Mouse (Mus musculus) G1E (cell line): ENCODE measurements around the gene Snrpd3.

ENCODE experiments used
- CTCF ChIP-seq: IDR thresholded peaks from 2 replicates; pipeline ENCODE4 v1.5.1; 2012; ENCODE audit warnings: low read depth, low read length, inconsistent platforms, mixed read lengths
- GATA1 ChIP-seq: IDR thresholded peaks from 2 replicates; pipeline ENCODE4 v1.6.1; 2012; ENCODE audit warnings: borderline replicate concordance, low read length, inconsistent platforms, mixed read lengths
- GATA2 ChIP-seq: IDR thresholded peaks from 2 replicates; pipeline ENCODE4 v1.6.1; 2012; ENCODE audit warnings: low read depth, low read length, inconsistent platforms, borderline replicate concordance
- POLR2AphosphoS5 ChIP-seq: IDR thresholded peaks from 2 replicates; pipeline ENCODE4 v1.6.1; 2012; ENCODE audit warnings: low read depth, low read length, inconsistent platforms; ENCODE audit not compliant: insufficient replicate concordance
- TAL1 ChIP-seq: conservative IDR thresholded peaks from 2 replicates; pipeline ENCODE4 v1.6.1; 2012; ENCODE audit warnings: low read depth, low read length, inconsistent platforms, mixed read lengths

GRCm38 (mm10) chr10:75499791-75500190 lies 17.6 kb upstream of the Snrpd3 start:
- no peak for TF ChIP-seq CTCF
- no peak for TF ChIP-seq GATA2
- no peak for TF ChIP-seq GATA1
- TF ChIP-seq POLR2AphosphoS5: no peak
- TF ChIP-seq TAL1: no peak
